Mouse (Mus musculus): ENCODE measurements around the gene Smtn.

Gene Smtn

GRCm38 (mm10) chr11:3509181-3510085, 31.0 kb downstream of the Smtn start:
- no peak for DNase-seq (ENCODE audit: low read depth, low spot score)

- no peak for DNase-seq (ENCODE audit: low read depth, low spot score)
Observed at GRCm38 (mm10) chr11:3508226-3508625, 32.2 kb downstream of the Smtn start.

- DNase-seq (ENCODE audit: low read depth, low spot score), result no peak
Observed at GRCm38 (mm10) chr11:3503755-3504693, 36.4 kb downstream of the Smtn start.

GRCm38 (mm10) chr11:3502459-3503072, 37.8 kb downstream of the Smtn start:
- no peak for DNase-seq (ENCODE audit: low read depth, low spot score)

GRCm38 (mm10) chr11:3502057-3502456, 38.4 kb downstream of the Smtn start:
- DNase-seq (ENCODE audit: low read depth, low spot score), result peak; percentile 35

GRCm38 (mm10) chr11:3497296-3497695, 43.1 kb downstream of the Smtn start:
- no peak for DNase-seq (ENCODE audit: low read depth, low spot score)

GRCm38 (mm10) chr11:3496756-3497155, 43.7 kb downstream of the Smtn start:
- peak; percentile 76 for DNase-seq (ENCODE audit: low read depth, low spot score)

GRCm38 (mm10) chr11:3495496-3495895, 44.9 kb downstream of the Smtn start:
- DNase-seq (ENCODE audit: low read depth, low spot score), result no peak

GRCm38 (mm10) chr11:3494857-3495256, 45.6 kb downstream of the Smtn start:
- no peak for DNase-seq (ENCODE audit: low read depth, low spot score)

- DNase-seq (ENCODE audit: low read depth, low spot score), result no peak
Observed at GRCm38 (mm10) chr11:3492748-3493147, 47.7 kb downstream of the Smtn start.

- no peak for DNase-seq (ENCODE audit: low read depth, low spot score)
Observed at GRCm38 (mm10) chr11:3489036-3489435, 51.4 kb downstream of the Smtn start.

GRCm38 (mm10) chr11:3487952-3488570, 52.4 kb downstream of the Smtn start, which contains the start of gene Pla2g3:
Pla2g3 (plus strand) TSS chr11:3488284.
- no peak for DNase-seq (ENCODE audit: low read depth, low spot score)

GRCm38 (mm10) chr11:3486349-3486748, 54.1 kb downstream of the Smtn start:
- DNase-seq (ENCODE audit: low read depth, low spot score), result no peak

- no peak for DNase-seq (ENCODE audit: low read depth, low spot score)
Observed at GRCm38 (mm10) chr11:3483980-3484642, 56.3 kb downstream of the Smtn start.

- no peak for DNase-seq (ENCODE audit: low read depth, low spot score)
Observed at GRCm38 (mm10) chr11:3475489-3475888, 64.9 kb downstream of the Smtn start.

GRCm38 (mm10) chr11:3474480-3475115, 65.8 kb downstream of the Smtn start:
- DNase-seq (ENCODE audit: low read depth, low spot score), result peak; percentile 59

GRCm38 (mm10) chr11:3472484-3472883, 67.9 kb downstream of the Smtn start:
- peak; percentile 94 for DNase-seq (ENCODE audit: low read depth, low spot score)

- peak; percentile 32 for DNase-seq (ENCODE audit: low read depth, low spot score)
Observed at GRCm38 (mm10) chr11:3471448-3471850, 69.0 kb downstream of the Smtn start.
